Mouse (Mus musculus) MEL (cell line): Measurements from ENCODE around the gene Bst2. TPM values are rescaled to one million over a fixed set of nuclear protein-coding genes. Genes with fewer than 3 reads are reported as not detected.

Source experiments
- DNase-seq: peaks from one replicate; pipeline ENCODE4 v3.0.0; 2011; ENCODE audit warnings: low read depth, low spot score
- H3K27ac ChIP-seq: 2 replicates; pipeline ENCODE4 v1.5.1; 2012; ENCODE audit warnings: low read depth, mild to moderate bottlenecking, control low read depth, low read length, moderate library complexity; ENCODE audit not compliant: control insufficient read depth
- H3K27me3 ChIP-seq, 2 experiments: fragments of 150-350 bp in 1 of 2; sonication (generic) in 1 of 2; 2 replicates each; pipeline ENCODE4 v1.6.1; 2012; ENCODE audit warnings: low read length in 2 of 2, mild to moderate bottlenecking in 2 of 2, improper control_type of control experiment in 1 of 2, moderate library complexity in 1 of 2; ENCODE audit not compliant: insufficient read depth in 2 of 2, control insufficient read depth in 1 of 2
- H3K36me3 ChIP-seq, 2 experiments: 2 replicates each; pipeline ENCODE4 v1.6.1; 2012 to 2014; ENCODE audit warnings: low read length in 2 of 2, improper control_type of control experiment in 1 of 2, inconsistent platforms in 1 of 2, mild to moderate bottlenecking in 1 of 2; ENCODE audit not compliant: insufficient read depth in 2 of 2, control insufficient read depth in 1 of 2
- H3K4me1 ChIP-seq, 2 experiments: fragments of 150-350 bp in 1 of 2; sonication (generic) in 1 of 2; 2 replicates each; pipeline ENCODE4 v1.6.1; 2012; ENCODE audit warnings: low read length in 2 of 2, improper control_type of control experiment in 1 of 2, mild to moderate bottlenecking in 1 of 2; ENCODE audit not compliant: insufficient read depth in 2 of 2, control insufficient read depth in 1 of 2
- H3K4me3 ChIP-seq, 2 experiments: fragments of 150-350 bp in 1 of 2; sonication (generic) in 1 of 2; 2 replicates each; pipeline ENCODE4 v1.5.1; 2012; ENCODE audit warnings: low read depth in 2 of 2, low read length in 2 of 2, mild to moderate bottlenecking in 2 of 2, moderate library complexity in 2 of 2, control low read depth in 1 of 2, improper control_type of control experiment in 1 of 2; ENCODE audit not compliant: control insufficient read depth in 1 of 2, insufficient read depth in 1 of 2
- H3K79me2 ChIP-seq: 2 replicates; pipeline ENCODE4 v1.6.1; 2012; ENCODE audit warnings: mild to moderate bottlenecking, low read length, moderate library complexity; ENCODE audit not compliant: control insufficient read depth, poor library complexity, insufficient read depth
- H3K9ac ChIP-seq: 2 replicates; pipeline ENCODE4 v1.6.1; 2012; ENCODE audit warnings: low read depth, mild to moderate bottlenecking, control low read depth, low read length, moderate library complexity; ENCODE audit not compliant: control insufficient read depth, poor library complexity, severe bottlenecking
- H3K9me3 ChIP-seq: fragments of 150-350 bp; sonication (generic); replicated peaks from 2 replicates; pipeline ENCODE4 v1.6.1; 2012; ENCODE audit warnings: mild to moderate bottlenecking, low read length, improper control_type of control experiment, moderate library complexity; ENCODE audit not compliant: insufficient read depth
- BHLHE40 ChIP-seq: IDR thresholded peaks from 2 replicates; pipeline ENCODE4 v1.6.1; 2012; ENCODE audit warnings: low read depth, mild to moderate bottlenecking, inconsistent platforms, low read length, improper control_type of control experiment, borderline replicate concordance
- CHD1 ChIP-seq: IDR thresholded peaks from 2 replicates; pipeline ENCODE4 v1.6.1; 2012; ENCODE audit warnings: low read depth, mild to moderate bottlenecking, inconsistent platforms, low read length, improper control_type of control experiment
- CHD2 ChIP-seq: IDR thresholded peaks from 2 replicates; pipeline ENCODE4 v1.6.1; 2011; ENCODE audit warnings: low read length, improper control_type of control experiment
- CTCF ChIP-seq, 3 experiments: IDR thresholded peaks in 2 of 3; conservative IDR thresholded peaks in 1 of 3; 2 replicates each; pipeline ENCODE4 v1.5.1; 2011 to 2012; ENCODE audit warnings: low read length in 3 of 3, low read depth in 2 of 3, mild to moderate bottlenecking in 2 of 3, improper control_type of control experiment in 1 of 3, inconsistent platforms in 1 of 3, mixed read lengths in 1 of 3, moderate library complexity in 1 of 3; ENCODE audit not compliant: control insufficient read depth in 1 of 3, insufficient read depth in 1 of 3, poor library complexity in 1 of 3, severe bottlenecking in 1 of 3
- EP300 ChIP-seq, 2 experiments: IDR thresholded peaks; 2 replicates each; pipeline ENCODE4 v1.6.1; 2011; ENCODE audit warnings: improper control_type of control experiment in 2 of 2, low read length in 2 of 2, low read depth in 1 of 2, mild to moderate bottlenecking in 1 of 2
- ETS1 ChIP-seq: IDR thresholded peaks from 2 replicates; pipeline ENCODE4 v1.6.1; 2012; ENCODE audit warnings: low read depth, mild to moderate bottlenecking, inconsistent platforms, low read length, improper control_type of control experiment, moderate library complexity
- GABPA ChIP-seq: IDR thresholded peaks from 2 replicates; pipeline ENCODE4 v1.6.1; 2012; ENCODE audit warnings: low read depth, mild to moderate bottlenecking, inconsistent platforms, low read length, improper control_type of control experiment, moderate library complexity
- HCFC1 ChIP-seq: IDR thresholded peaks from 2 replicates; pipeline ENCODE4 v1.6.1; 2012; ENCODE audit warnings: low read depth, mild to moderate bottlenecking, inconsistent platforms, low read length, improper control_type of control experiment, moderate library complexity
- KAT2A ChIP-seq: conservative IDR thresholded peaks from 2 replicates; pipeline ENCODE4 v1.6.1; 2012; ENCODE audit warnings: low read depth, low read length, improper control_type of control experiment, inconsistent platforms
- MAFK ChIP-seq: IDR thresholded peaks from 2 replicates; pipeline ENCODE4 v1.6.1; 2011; ENCODE audit warnings: low read depth, mild to moderate bottlenecking, low read length, improper control_type of control experiment, borderline replicate concordance
- MAX ChIP-seq: IDR thresholded peaks from 2 replicates; pipeline ENCODE4 v1.6.1; 2011; ENCODE audit warnings: low read length, improper control_type of control experiment
- MAZ ChIP-seq: IDR thresholded peaks from 2 replicates; pipeline ENCODE4 v1.6.1; 2012; ENCODE audit warnings: low read depth, mild to moderate bottlenecking, inconsistent platforms, low read length, improper control_type of control experiment
- MEF2A ChIP-seq: IDR thresholded peaks from 2 replicates; pipeline ENCODE4 v1.6.1; 2014; ENCODE audit warnings: low read depth, mild to moderate bottlenecking, inconsistent platforms, low read length, improper control_type of control experiment; ENCODE audit not compliant: poor library complexity, insufficient replicate concordance, severe bottlenecking; ENCODE audit errors: extremely low read depth
- MXI1 ChIP-seq: IDR thresholded peaks from 2 replicates; pipeline ENCODE4 v1.6.1; 2011; ENCODE audit warnings: mild to moderate bottlenecking, low read depth, low read length, improper control_type of control experiment
- MYB ChIP-seq: IDR thresholded peaks from 2 replicates; pipeline ENCODE4 v1.6.1; 2011; ENCODE audit warnings: mild to moderate bottlenecking, low read depth, low read length, improper control_type of control experiment
- MYC ChIP-seq: IDR thresholded peaks from 2 replicates; pipeline ENCODE4 v1.6.1; 2011; ENCODE audit warnings: low read depth, mild to moderate bottlenecking, low read length, improper control_type of control experiment, moderate library complexity
- NRF1 ChIP-seq: IDR thresholded peaks from 2 replicates; pipeline ENCODE4 v1.6.1; 2014; ENCODE audit warnings: low read depth, mild to moderate bottlenecking, inconsistent platforms, low read length, improper control_type of control experiment, moderate library complexity; ENCODE audit not compliant: poor library complexity, insufficient read depth, severe bottlenecking
- POLR2A ChIP-seq, 2 experiments: IDR thresholded peaks; 2 replicates each; pipeline ENCODE4 v1.6.1; 2011 to 2012; ENCODE audit warnings: low read length in 2 of 2, mild to moderate bottlenecking in 2 of 2, control low read depth in 1 of 2, improper control_type of control experiment in 1 of 2, low read depth in 1 of 2, moderate library complexity in 1 of 2; ENCODE audit not compliant: control insufficient read depth in 1 of 2, insufficient read depth in 1 of 2, poor library complexity in 1 of 2
- POLR2AphosphoS5 ChIP-seq: IDR thresholded peaks from 2 replicates; pipeline ENCODE4 v1.6.1; 2012; ENCODE audit warnings: low read depth, borderline replicate concordance, mild to moderate bottlenecking, inconsistent platforms, low read length, moderate library complexity, mixed read lengths
- RAD21 ChIP-seq: IDR thresholded peaks from 2 replicates; pipeline ENCODE4 v1.6.1; 2011; ENCODE audit warnings: mild to moderate bottlenecking, low read depth, low read length, improper control_type of control experiment
- RCOR1 ChIP-seq: IDR thresholded peaks from 2 replicates; pipeline ENCODE4 v1.6.1; 2012; ENCODE audit warnings: low read depth, mild to moderate bottlenecking, inconsistent platforms, low read length, improper control_type of control experiment
- SIN3A ChIP-seq: IDR thresholded peaks from 2 replicates; pipeline ENCODE4 v1.6.1; 2012; ENCODE audit warnings: low read length, improper control_type of control experiment, inconsistent platforms
- TAL1 ChIP-seq: IDR thresholded peaks from 2 replicates; pipeline ENCODE4 v1.6.1; 2012; ENCODE audit warnings: mild to moderate bottlenecking, inconsistent platforms, low read length, moderate library complexity, mixed read lengths
- TBP ChIP-seq: IDR thresholded peaks from 2 replicates; pipeline ENCODE4 v1.8.0; 2011; ENCODE audit warnings: low read depth, low read length, improper control_type of control experiment
- TCF12 ChIP-seq: IDR thresholded peaks from 2 replicates; pipeline ENCODE4 v1.6.1; 2014; ENCODE audit warnings: low read depth, mild to moderate bottlenecking, inconsistent platforms, low read length, improper control_type of control experiment, moderate library complexity
- ZC3H11A ChIP-seq: IDR thresholded peaks from 2 replicates; pipeline ENCODE4 v1.6.1; 2012; ENCODE audit warnings: low read depth, mild to moderate bottlenecking, inconsistent platforms, low read length, improper control_type of control experiment
- ZMIZ1 ChIP-seq: IDR thresholded peaks from 2 replicates; pipeline ENCODE4 v1.6.1; 2012; ENCODE audit warnings: low read depth, mild to moderate bottlenecking, inconsistent platforms, low read length, improper control_type of control experiment, moderate library complexity
- ZNF384 ChIP-seq: IDR thresholded peaks from 2 replicates; pipeline ENCODE4 v1.6.1; 2012; ENCODE audit warnings: low read depth, mild to moderate bottlenecking, inconsistent platforms, low read length, improper control_type of control experiment
- polyA plus RNA-seq, 2 experiments: library from polyadenylated mRNA; stranded (reverse) in 1 of 2; unstranded in 1 of 2; fragments of >175 nt in 1 of 2; fragments of >200 nt in 1 of 2; gene quantifications; 2 replicates each; pipeline versions ENCODE4 v1.2.1 to v1.2.4; 2012; ENCODE audit warnings: low replicate concordance in 2 of 2, low read depth in 1 of 2; ENCODE audit not compliant: insufficient read length in 2 of 2, insufficient read depth in 1 of 2, missing spikeins in 1 of 2
- total RNA-seq: library from RNA; depleted of rRNA; stranded (reverse); fragments of 300-350 nt; gene quantifications from 2 replicates; pipeline ENCODE4 v1.2.3, GENCODE M21; 2012

The Bst2 gene
- total and polyA plus RNA-seq, 3 experiments: 49.9 to 125 TPM; not detected in 1

DNA sequence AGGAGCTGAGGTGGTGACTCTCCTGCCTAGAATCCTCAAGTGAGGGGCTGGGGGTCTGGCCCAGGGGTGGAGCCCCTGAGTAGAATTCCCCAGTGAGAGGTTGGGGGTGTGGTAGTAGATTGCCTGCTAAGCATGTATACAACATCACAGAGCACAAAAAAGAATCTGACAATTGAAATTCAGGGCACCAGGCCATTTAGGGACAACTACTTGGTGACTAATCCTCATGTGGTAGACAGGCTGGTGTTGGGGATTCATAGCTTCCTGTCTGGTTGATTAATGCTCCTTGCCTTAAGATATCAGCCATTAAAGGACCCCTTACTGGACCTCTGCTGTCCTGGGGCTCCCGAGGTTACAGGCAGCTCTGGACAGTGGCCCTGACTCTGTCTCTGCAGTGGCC lies 41.8 kb upstream of the Bst2 start:
- Histone ChIP-seq H3K27me3 (no peaks in the 10 kb centered on the region; a peak in 1 of 4 replicates), H3K4me3 (no peak overlapping the region), H3K9ac (no peak overlapping the region), H3K79me2 (no peaks in the 10 kb centered on the region), H3K36me3 (no peaks in the 10 kb centered on the region), H3K27ac (no peak overlapping the region), H3K9me3 (no peaks in the 10 kb centered on the region), H3K4me1 (0 out of 4 replicates have a peak, but pooled peaks cover 0 to 4% of the 10 kb centered on the region in 2 experiments)
- TF ChIP-seq CHD1 (no peak), TCF12 (no peak), CTCF (IDR thresholded peaks at IDR 0.05 in 2 of 3, conservative IDR thresholded peaks at IDR 0.05 in 1 of 3; ENCODE audit: control insufficient read depth in 1 of 3, insufficient read depth in 1 of 3, low read depth in 2 of 3, low read length in 3 of 3, poor library complexity in 1 of 3, severe bottlenecking in 1 of 3) (no peak), MYC (no peak), TBP (no peak), MAFK (no peak), GABPA (no peak), RCOR1 (no peak), ETS1 (no peak), KAT2A (no peak), RAD21 (no peak), MAZ (no peak), NRF1 (no peak), ZNF384 (no peak), POLR2A (IDR thresholded peaks at IDR 0.05; ENCODE audit: control insufficient read depth in 1 of 2, insufficient read depth in 1 of 2, low read depth in 1 of 2, low read length in 2 of 2, poor library complexity in 1 of 2) (no peak), HCFC1 (no peak), MEF2A (no peak), MYB (no peak)
- DNase-seq: no peak

- Histone ChIP-seq H3K9me3 (no peaks in the 10 kb centered on the region), H3K27ac (no peak overlapping the region), H3K4me1 (0 out of 4 replicates have a peak, but pooled peaks cover 0 to 4% of the 10 kb centered on the region in 2 experiments), H3K27me3 (no peaks in the 10 kb centered on the region; a peak in 2 of 4 replicates), H3K4me3 (no peak overlapping the region), H3K9ac (no peak overlapping the region), H3K36me3 (no peaks in the 10 kb centered on the region), H3K79me2 (no peaks in the 10 kb centered on the region)
- DNase-seq: no peak
- TF ChIP-seq TCF12: no peak
- no peak for TF ChIP-seq TBP
- no peak for TF ChIP-seq MXI1
- no peak for TF ChIP-seq TAL1
- TF ChIP-seq MEF2A: no peak
- TF ChIP-seq EP300 (IDR thresholded peaks at IDR 0.05; ENCODE audit: low read depth in 1 of 2, low read length in 2 of 2): no peak
- TF ChIP-seq NRF1: no peak
- TF ChIP-seq ZMIZ1: no peak
- no peak for TF ChIP-seq GABPA
- no peak for TF ChIP-seq BHLHE40
- TF ChIP-seq MYB: no peak
- no peak for TF ChIP-seq MAX
- no peak for TF ChIP-seq SIN3A
- no peak for TF ChIP-seq ZC3H11A
- TF ChIP-seq POLR2AphosphoS5: no peak
- no peak for TF ChIP-seq HCFC1
- no peak for TF ChIP-seq CHD2
Measured at GRCm38 (mm10) chr8:71577856-71578387, 40.7 kb upstream of the Bst2 start.
